Mouse (Mus musculus): ENCODE results near the gene Dlst.
"Not testable (repeated sequence)": the region's sequence is repeated elsewhere in the genome, so short reads cannot be mapped to it uniquely, and the experiment has no call there.

The Dlst gene

GRCm38 (mm10) chr12:85113337-85113736, 2.7 kb downstream of the Dlst start:
- DNase-seq (ENCODE audit: inconsistent age in 2 of 2, low spot score in 1 of 2), result no peak

- DNase-seq (ENCODE audit: inconsistent age in 2 of 2, low spot score in 1 of 2), result no peak
These were observed 3.3 kb downstream of the Dlst start for GRCm38 (mm10) chr12:85113917-85114316.

GRCm38 (mm10) chr12:85115678-85116077, 5.0 kb downstream of the Dlst start:
- DNase-seq (ENCODE audit: inconsistent age in 2 of 2, low spot score in 1 of 2), result peak in 1 of 2 experiments; percentile 51

GRCm38 (mm10) chr12:85121806-85122459, 11.3 kb downstream of the Dlst start:
- no peak for DNase-seq (ENCODE audit: inconsistent age in 2 of 2, low spot score in 1 of 2)

GRCm38 (mm10) chr12:85123108-85123530, 12.5 kb downstream of the Dlst start:
- DNase-seq (ENCODE audit: inconsistent age in 2 of 2, low spot score in 1 of 2), result no peak

- DNase-seq (ENCODE audit: inconsistent age in 2 of 2, low spot score in 1 of 2), result no peak
These were observed 13.0 kb downstream of the Dlst start for GRCm38 (mm10) chr12:85123645-85124044.

- no peak for DNase-seq (ENCODE audit: inconsistent age in 2 of 2, low spot score in 1 of 2)
These were observed 14.1 kb downstream of the Dlst start for GRCm38 (mm10) chr12:85124751-85125150.

- DNase-seq (ENCODE audit: inconsistent age in 2 of 2, low spot score in 1 of 2), result no peak
These were observed 16.5 kb downstream of the Dlst start for GRCm38 (mm10) chr12:85126986-85127603.

GRCm38 (mm10) chr12:85129426-85129978, 18.9 kb downstream of the Dlst start:
- DNase-seq (ENCODE audit: inconsistent age in 2 of 2, low spot score in 1 of 2), result no peak

GRCm38 (mm10) chr12:85131361-85131760, 20.7 kb downstream of the Dlst start:
- DNase-seq (ENCODE audit: inconsistent age in 2 of 2, low spot score in 1 of 2), result no peak

- DNase-seq (ENCODE audit: inconsistent age in 2 of 2, low spot score in 1 of 2), result no peak
These were observed 23.6 kb downstream of the Dlst start for GRCm38 (mm10) chr12:85134043-85134794.

- no peak for DNase-seq (ENCODE audit: inconsistent age in 2 of 2, low spot score in 1 of 2)
These were observed 25.2 kb downstream of the Dlst start for GRCm38 (mm10) chr12:85135513-85136470.

- no peak for DNase-seq (ENCODE audit: inconsistent age in 2 of 2, low spot score in 1 of 2)
These were observed 26.0 kb downstream of the Dlst start for GRCm38 (mm10) chr12:85136627-85137026.

GRCm38 (mm10) chr12:85140036-85140701, 29.5 kb downstream of the Dlst start:
- DNase-seq (ENCODE audit: inconsistent age in 2 of 2, low spot score in 1 of 2), result no peak

GRCm38 (mm10) chr12:85141096-85141495, 30.5 kb downstream of the Dlst start:
- DNase-seq (ENCODE audit: inconsistent age in 2 of 2, low spot score in 1 of 2), result no peak

GRCm38 (mm10) chr12:85142803-85143202, 32.2 kb downstream of the Dlst start:
- peak; percentile 78 to 94 for DNase-seq (ENCODE audit: inconsistent age in 2 of 2, low spot score in 1 of 2)

GRCm38 (mm10) chr12:85144276-85144675, 33.6 kb downstream of the Dlst start:
- not testable (repeated sequence) for DNase-seq (ENCODE audit: inconsistent age in 2 of 2, low spot score in 1 of 2)

- no peak for DNase-seq (ENCODE audit: inconsistent age in 2 of 2, low spot score in 1 of 2)
These were observed 34.2 kb downstream of the Dlst start for GRCm38 (mm10) chr12:85144821-85145220.

- no peak for DNase-seq (ENCODE audit: inconsistent age in 2 of 2, low spot score in 1 of 2)
These were observed 35.0 kb downstream of the Dlst start for GRCm38 (mm10) chr12:85145630-85146029.

- no peak for DNase-seq (ENCODE audit: inconsistent age in 2 of 2, low spot score in 1 of 2)
These were observed 35.7 kb downstream of the Dlst start for GRCm38 (mm10) chr12:85146355-85146754.

All from adrenal gland, adult (tissue).